Mouse (Mus musculus): ENCODE data around the gene Fam76b. TPM values are rescaled to one million over a fixed set of nuclear protein-coding genes. Genes with fewer than 3 reads are reported as not detected.
A peak's percentile ranks its signal among the peaks of the same experiment; 100 is the strongest.

Gene Fam76b
- polyA plus RNA-seq, 1 experiment, result 6.9 TPM

DNA sequence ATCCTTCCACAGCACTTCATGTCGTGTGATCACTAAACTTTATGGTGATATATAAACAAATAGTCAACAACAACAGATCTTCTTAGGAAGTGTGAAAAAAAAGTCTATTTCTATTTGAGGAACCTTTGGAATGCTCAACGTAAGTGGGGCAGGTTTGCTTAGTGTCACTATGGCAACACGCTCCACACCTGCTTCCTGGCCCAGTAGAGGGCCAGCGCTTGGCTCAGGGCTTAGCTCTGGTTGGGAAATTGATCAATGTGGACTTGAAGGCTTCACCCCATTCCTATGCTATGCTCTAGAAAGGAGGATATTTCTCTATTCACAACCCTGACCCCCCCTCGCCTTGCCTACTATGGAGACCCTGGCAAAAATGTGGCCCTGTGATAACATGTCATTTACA, 62.7 kb downstream of the Fam76b start:
- no peak for TF ChIP-seq POLR2A (IDR thresholded peaks at IDR 0.05; ENCODE audit: control insufficient read depth, low read depth, low read length)
- no peak for TF ChIP-seq CTCF (IDR thresholded peaks at IDR 0.05; ENCODE audit: control insufficient read depth, insufficient read depth, insufficient replicate concordance, low read depth, low read length)
- H3K4me1 ChIP-seq (ENCODE audit: control insufficient read depth, insufficient read depth, low read length), result peaks cover 4% of the 10 kb centered on the region
- H3K27ac ChIP-seq (ENCODE audit: control insufficient read depth, insufficient read depth, low read depth, low read length), result no peak overlapping the region

DNA sequence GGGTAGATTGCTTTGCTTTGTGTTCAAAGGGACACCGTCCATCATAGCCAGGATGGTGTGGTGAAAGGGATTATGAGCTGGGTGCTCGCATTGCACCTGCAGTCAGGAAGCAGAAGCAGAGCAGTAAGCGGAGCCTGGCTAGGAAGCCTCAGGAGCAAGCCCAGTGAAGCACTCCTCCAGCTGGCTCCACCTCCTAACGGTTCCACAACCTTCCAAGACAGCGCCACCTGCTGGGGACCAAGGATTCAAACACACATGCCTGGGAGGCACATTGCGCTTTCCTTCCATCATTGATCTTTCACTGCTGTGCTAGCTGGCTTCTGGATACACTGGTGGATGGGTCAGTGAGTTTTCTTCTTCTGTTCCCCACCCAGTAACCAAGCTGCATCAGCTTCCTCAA, 64.4 kb downstream of the Fam76b start:
- TF ChIP-seq CTCF (IDR thresholded peaks at IDR 0.05; ENCODE audit: control insufficient read depth, insufficient read depth, insufficient replicate concordance, low read depth, low read length), result peak; percentile 63; the same call in 1 of the 2 replicates
- no peak for TF ChIP-seq POLR2A (IDR thresholded peaks at IDR 0.05; ENCODE audit: control insufficient read depth, low read depth, low read length)
- Histone ChIP-seq H3K27me3 (ENCODE audit: control insufficient read depth, insufficient read depth, low read length) (no peaks in the 10 kb centered on the region), H3K4me3 (ENCODE audit: control insufficient read depth, low read depth, low read length) (no peak overlapping the region), H3K4me1 (ENCODE audit: control insufficient read depth, insufficient read depth, low read length) (peaks cover 4% of the 10 kb centered on the region), H3K27ac (ENCODE audit: control insufficient read depth, insufficient read depth, low read depth, low read length) (no peak overlapping the region), H3K36me3 (ENCODE audit: control insufficient read depth, insufficient read depth, low read length) (no peaks in the 10 kb centered on the region)

More for the DNA sequence above, 62.7 kb downstream of the Fam76b start:
- Histone ChIP-seq H3K36me3 (ENCODE audit: control insufficient read depth, insufficient read depth, low read length) (no peaks in the 10 kb centered on the region), H3K4me3 (ENCODE audit: control insufficient read depth, low read depth, low read length) (no peak overlapping the region), H3K27me3 (ENCODE audit: control insufficient read depth, insufficient read depth, low read length) (no peaks in the 10 kb centered on the region)

DNA sequence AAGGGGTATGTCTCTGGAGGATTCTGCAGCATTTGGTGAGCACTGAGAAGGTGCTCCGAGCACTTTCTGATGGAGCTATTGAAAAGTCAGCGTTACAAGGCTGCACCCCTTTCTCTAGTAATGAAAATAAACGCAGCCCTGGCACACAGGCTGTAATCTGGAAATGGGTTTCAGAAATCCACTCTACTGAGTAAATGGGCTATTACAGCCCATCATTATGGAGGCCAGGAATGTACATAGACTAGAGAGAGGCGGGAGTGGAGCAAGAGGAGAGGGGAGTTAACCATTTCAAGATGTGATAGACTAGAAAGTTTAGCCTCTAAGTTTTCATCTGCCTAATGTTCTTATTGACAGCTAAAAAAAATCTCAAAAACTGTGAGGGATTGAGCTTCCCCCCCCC, 65.5 kb downstream of the Fam76b start:
- no peaks in the 10 kb centered on the region for H3K27me3 ChIP-seq (ENCODE audit: control insufficient read depth, insufficient read depth, low read length)
- no peak overlapping the region for H3K27ac ChIP-seq (ENCODE audit: control insufficient read depth, insufficient read depth, low read depth, low read length)
- peaks cover 4% of the 10 kb centered on the region for H3K4me1 ChIP-seq (ENCODE audit: control insufficient read depth, insufficient read depth, low read length)
- H3K36me3 ChIP-seq (ENCODE audit: control insufficient read depth, insufficient read depth, low read length), result no peaks in the 10 kb centered on the region
- no peak for TF ChIP-seq CTCF (IDR thresholded peaks at IDR 0.05; ENCODE audit: control insufficient read depth, insufficient read depth, insufficient replicate concordance, low read depth, low read length)
- no peak for TF ChIP-seq POLR2A (IDR thresholded peaks at IDR 0.05; ENCODE audit: control insufficient read depth, low read depth, low read length)
- H3K4me3 ChIP-seq (ENCODE audit: control insufficient read depth, low read depth, low read length), result no peak overlapping the region

DNA sequence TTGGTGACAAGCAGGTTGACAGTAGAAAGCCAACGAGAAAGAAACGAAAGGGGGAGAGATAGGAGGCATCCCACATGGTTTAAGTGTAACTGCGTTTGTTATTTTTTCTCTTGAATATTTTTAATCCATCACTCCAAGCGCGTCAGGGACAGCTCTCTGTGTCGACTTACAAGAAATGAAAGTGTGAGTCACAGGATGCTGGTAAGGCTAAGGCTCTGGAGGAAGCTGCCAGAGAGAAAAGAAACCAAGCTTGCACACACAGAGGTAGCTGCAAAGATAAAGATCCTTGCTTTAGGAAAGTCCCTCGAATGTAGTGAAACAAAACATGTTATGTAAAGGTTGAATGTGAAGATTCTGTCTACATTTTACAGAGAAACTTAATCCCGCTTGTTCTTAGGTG, 67.0 kb downstream of the Fam76b start:
- Histone ChIP-seq H3K27me3 (ENCODE audit: control insufficient read depth, insufficient read depth, low read length) (no peaks in the 10 kb centered on the region), H3K36me3 (ENCODE audit: control insufficient read depth, insufficient read depth, low read length) (no peaks in the 10 kb centered on the region), H3K27ac (ENCODE audit: control insufficient read depth, insufficient read depth, low read depth, low read length) (no peak overlapping the region), H3K4me1 (ENCODE audit: control insufficient read depth, insufficient read depth, low read length) (peaks cover 4% of the 10 kb centered on the region), H3K4me3 (ENCODE audit: control insufficient read depth, low read depth, low read length) (no peak overlapping the region)
- TF ChIP-seq CTCF (IDR thresholded peaks at IDR 0.05; ENCODE audit: control insufficient read depth, insufficient read depth, insufficient replicate concordance, low read depth, low read length) (no peak), POLR2A (IDR thresholded peaks at IDR 0.05; ENCODE audit: control insufficient read depth, low read depth, low read length) (no peak)

DNA sequence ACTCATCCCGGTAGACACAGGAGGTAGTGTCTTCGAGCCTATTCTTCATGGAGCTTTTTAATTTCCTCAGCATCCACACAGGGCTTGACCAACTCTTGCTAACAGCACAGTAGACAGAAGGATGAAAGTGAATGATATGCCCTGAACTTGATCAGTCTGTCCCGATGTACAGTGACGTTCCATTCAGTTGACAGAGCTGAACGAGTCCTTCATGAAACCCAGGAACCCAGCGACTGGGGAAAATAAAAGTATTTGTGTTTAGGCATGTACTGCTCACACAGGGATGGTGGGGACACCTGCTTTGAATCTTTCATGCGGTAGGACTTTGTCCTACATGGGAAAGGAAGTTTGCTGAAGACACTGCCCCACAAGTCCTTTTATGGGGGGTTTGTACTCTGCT, 67.4 kb downstream of the Fam76b start:
- no peak overlapping the region for H3K4me3 ChIP-seq (ENCODE audit: control insufficient read depth, low read depth, low read length)
- TF ChIP-seq POLR2A (IDR thresholded peaks at IDR 0.05; ENCODE audit: control insufficient read depth, low read depth, low read length) (no peak), CTCF (IDR thresholded peaks at IDR 0.05; ENCODE audit: control insufficient read depth, insufficient read depth, insufficient replicate concordance, low read depth, low read length) (no peak)
- H3K27ac ChIP-seq (ENCODE audit: control insufficient read depth, insufficient read depth, low read depth, low read length), result no peak overlapping the region
- H3K27me3 ChIP-seq (ENCODE audit: control insufficient read depth, insufficient read depth, low read length), result no peaks in the 10 kb centered on the region
- no peaks in the 10 kb centered on the region for H3K36me3 ChIP-seq (ENCODE audit: control insufficient read depth, insufficient read depth, low read length)
- H3K4me1 ChIP-seq (ENCODE audit: control insufficient read depth, insufficient read depth, low read length), result peaks cover 4% of the 10 kb centered on the region

DNA sequence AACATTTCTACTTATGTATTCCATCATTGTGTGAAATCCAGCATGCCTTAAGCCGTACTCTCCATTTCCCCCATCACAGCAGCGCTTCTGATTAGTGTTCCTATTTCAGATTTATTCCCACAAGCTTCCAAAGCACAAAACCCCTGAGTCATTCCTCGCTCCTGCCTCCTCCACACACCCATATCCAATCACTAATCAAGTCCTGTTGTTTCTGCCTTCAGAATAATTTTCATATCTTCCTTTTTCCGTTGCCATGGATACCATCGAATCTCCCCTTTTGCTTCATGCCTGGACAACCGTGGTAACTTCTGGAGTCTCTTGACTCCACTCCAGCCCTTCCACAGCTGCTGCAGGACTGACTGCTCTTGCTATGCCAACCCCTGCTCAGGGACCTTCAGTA, 68.5 kb downstream of the Fam76b start:
- no peak overlapping the region for H3K27ac ChIP-seq (ENCODE audit: control insufficient read depth, insufficient read depth, low read depth, low read length)
- no peaks in the 10 kb centered on the region for H3K36me3 ChIP-seq (ENCODE audit: control insufficient read depth, insufficient read depth, low read length)
- H3K4me3 ChIP-seq (ENCODE audit: control insufficient read depth, low read depth, low read length), result no peak overlapping the region
- no peak for TF ChIP-seq POLR2A (IDR thresholded peaks at IDR 0.05; ENCODE audit: control insufficient read depth, low read depth, low read length)
- no peak for TF ChIP-seq CTCF (IDR thresholded peaks at IDR 0.05; ENCODE audit: control insufficient read depth, insufficient read depth, insufficient replicate concordance, low read depth, low read length)
- no peaks in the 10 kb centered on the region for H3K27me3 ChIP-seq (ENCODE audit: control insufficient read depth, insufficient read depth, low read length)
- H3K4me1 ChIP-seq (ENCODE audit: control insufficient read depth, insufficient read depth, low read length), result no peaks in the 10 kb centered on the region

DNA sequence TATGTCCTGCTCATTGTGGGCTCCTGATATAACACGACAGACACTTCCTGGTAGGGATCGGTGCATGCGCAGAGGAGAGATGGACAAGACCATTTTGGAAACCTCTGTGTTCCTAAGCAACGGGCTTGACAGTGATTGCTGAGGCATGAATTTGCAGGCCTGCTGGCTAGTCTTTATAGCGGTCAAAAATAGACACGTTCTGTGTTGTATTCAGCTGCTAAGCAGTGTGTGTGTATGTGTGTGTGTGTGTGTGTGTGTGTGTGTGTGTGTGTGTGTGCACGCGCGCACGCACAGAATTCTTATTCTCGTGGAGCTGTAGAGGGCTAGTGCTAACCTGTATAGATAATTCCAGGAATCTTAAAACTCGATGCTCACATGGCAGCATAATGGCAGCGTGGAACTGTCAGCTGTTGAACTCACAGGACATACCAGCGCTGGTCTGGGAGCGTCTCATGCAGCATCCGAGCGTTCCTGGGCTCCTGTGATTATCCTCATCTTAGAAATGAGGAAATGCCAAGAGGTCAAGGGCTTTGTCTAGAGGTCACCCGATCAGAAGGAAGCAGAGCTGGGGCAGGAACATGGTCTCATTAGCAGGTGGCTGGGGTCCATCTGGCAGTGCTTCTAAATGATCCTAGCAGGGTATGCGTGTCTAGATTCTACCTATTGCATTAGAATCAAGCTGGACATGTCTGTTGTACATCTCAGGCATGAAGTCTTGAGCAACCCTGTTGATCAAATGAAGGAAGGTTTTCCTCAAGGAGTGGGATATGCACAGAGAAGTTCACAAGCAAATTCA, 71.2 kb downstream of the Fam76b start:
- Histone ChIP-seq H3K27ac (ENCODE audit: control insufficient read depth, insufficient read depth, low read depth, low read length) (no peak overlapping the region), H3K4me1 (ENCODE audit: control insufficient read depth, insufficient read depth, low read length) (no peaks in the 10 kb centered on the region), H3K36me3 (ENCODE audit: control insufficient read depth, insufficient read depth, low read length) (no peaks in the 10 kb centered on the region), H3K4me3 (ENCODE audit: control insufficient read depth, low read depth, low read length) (no peak overlapping the region), H3K27me3 (ENCODE audit: control insufficient read depth, insufficient read depth, low read length) (no peaks in the 10 kb centered on the region)
- TF ChIP-seq CTCF (IDR thresholded peaks at IDR 0.05; ENCODE audit: control insufficient read depth, insufficient read depth, insufficient replicate concordance, low read depth, low read length), result no peak
- TF ChIP-seq POLR2A (IDR thresholded peaks at IDR 0.05; ENCODE audit: control insufficient read depth, low read depth, low read length), result no peak

Measured in testis, adult 2 months (tissue).